Mouse (Mus musculus) embryonic fibroblast, embryonic 13.5 days (primary cell): ENCODE results near the gene Eya3.

Source experiments
- CTCF ChIP-seq: IDR thresholded peaks from 2 replicates; pipeline ENCODE4 v1.5.1; 2011; ENCODE audit warnings: mild to moderate bottlenecking, control low read depth, low read length, moderate library complexity, borderline replicate concordance; ENCODE audit not compliant: insufficient read depth
- POLR2A ChIP-seq: IDR thresholded peaks from 2 replicates; pipeline ENCODE4 v1.6.1; 2011; ENCODE audit warnings: low read depth, mild to moderate bottlenecking, control low read depth, low read length, moderate library complexity

GRCm38 (mm10) chr4:132748778-132749177 is 110.0 kb downstream of the Eya3 start:
- no peak for TF ChIP-seq POLR2A
- no peak for TF ChIP-seq CTCF
